Mouse (Mus musculus) E14TG2a.4 (cell line): Measurements from ENCODE around the gene Mis18a.

Source experiments
- CTCF ChIP-seq: conservative IDR thresholded peaks from 2 replicates; pipeline ENCODE4 v1.5.1; 2014; ENCODE audit warnings: low read length
- NANOG ChIP-seq: IDR thresholded peaks from 2 replicates; pipeline ENCODE4 v1.6.1; 2014; ENCODE audit warnings: borderline replicate concordance, low read length, mixed read lengths

DNA sequence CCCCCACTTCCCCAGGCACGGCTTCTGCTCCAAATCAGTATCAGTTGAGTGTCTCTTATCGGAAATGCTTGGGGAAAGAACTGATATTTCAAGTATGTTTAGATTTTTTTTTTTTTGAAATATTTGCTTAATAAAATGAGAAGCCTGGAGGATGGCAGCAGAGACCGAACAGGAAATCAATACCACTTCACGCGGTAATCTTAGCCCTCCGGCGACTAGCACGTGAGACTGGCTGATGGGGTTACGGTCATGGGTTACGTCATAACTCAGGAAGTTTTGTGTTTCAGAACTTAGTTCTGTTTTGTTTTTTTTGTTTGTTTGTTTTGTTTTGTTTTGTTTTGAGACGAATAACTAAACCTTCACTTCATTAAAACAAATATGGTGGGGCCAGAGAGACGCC, 16.9 kb downstream of the Mis18a start:
- TF ChIP-seq CTCF (no peak), NANOG (no peak)
